Mouse (Mus musculus) small intestine, adult 2 months (tissue): ENCODE results near the gene Ttll2. TPM values are rescaled to one million over a fixed set of nuclear protein-coding genes. Genes with fewer than 3 reads are reported as not detected.

ENCODE experiments used
- polyA plus RNA-seq: library from polyadenylated mRNA; depleted of rRNA; stranded (reverse); fragments of >200 nt; gene quantifications from 2 replicates; pipeline ENCODE4 v1.2.3, GENCODE M21; 2012; rRNA removed

Gene Ttll2
- polyA plus RNA-seq, 1 experiment, result 3.0 TPM

Other genes starting within 250 kb of the Ttll2 start
- gene Rps6ka2, start 182.6 kb downstream of the Ttll2 start, polyA plus RNA-seq, result 1.8 and 2.1 TPM in 2 replicates
- not detected in 2 replicates for gene Tcp10a, start 28.1 kb downstream of the Ttll2 start, polyA plus RNA-seq
- 2.1 TPM in 1 of 2 replicates, not detected in the other for gene Gm49630, start 19.3 kb upstream of the Ttll2 start, polyA plus RNA-seq
- gene Unc93a2, start 32.8 kb upstream of the Ttll2 start, polyA plus RNA-seq, result 17.5 and 56.5 TPM in 2 replicates